Mouse (Mus musculus) Muller cell, postnatal 12 days (primary cell): Measurements from ENCODE around the gene Elf2.
"Not testable (repeated sequence)": the region's sequence is repeated elsewhere in the genome, so short reads cannot be mapped to it uniquely, and the experiment has no call there.

Experiments used
- DNase-seq: peaks from one replicate; pipeline ENCODE4 v3.0.0-alpha.2; 2015; ENCODE audit errors: inconsistent ontology term

The Elf2 gene

DNA sequence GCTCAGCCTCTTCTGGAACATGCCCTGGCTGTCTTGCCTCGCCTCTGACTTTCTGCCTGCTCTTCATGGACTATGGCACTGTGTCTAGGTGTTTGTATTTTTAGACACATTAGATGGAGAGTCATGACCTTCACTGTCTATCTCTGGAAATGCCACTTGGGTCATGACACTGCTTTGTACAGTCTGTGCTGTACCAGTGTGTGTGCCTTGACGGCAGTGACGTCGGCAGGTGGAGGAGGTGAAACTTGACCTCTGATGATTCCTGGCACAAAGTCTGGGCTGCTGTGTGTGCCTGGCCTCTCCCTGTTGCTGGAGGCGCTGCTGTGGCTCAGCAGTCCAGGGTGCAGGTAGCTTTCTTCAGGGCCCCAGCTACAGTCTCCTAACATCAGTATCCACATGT lies 107.0 kb downstream of the Elf2 start:
- no peak for DNase-seq

DNA sequence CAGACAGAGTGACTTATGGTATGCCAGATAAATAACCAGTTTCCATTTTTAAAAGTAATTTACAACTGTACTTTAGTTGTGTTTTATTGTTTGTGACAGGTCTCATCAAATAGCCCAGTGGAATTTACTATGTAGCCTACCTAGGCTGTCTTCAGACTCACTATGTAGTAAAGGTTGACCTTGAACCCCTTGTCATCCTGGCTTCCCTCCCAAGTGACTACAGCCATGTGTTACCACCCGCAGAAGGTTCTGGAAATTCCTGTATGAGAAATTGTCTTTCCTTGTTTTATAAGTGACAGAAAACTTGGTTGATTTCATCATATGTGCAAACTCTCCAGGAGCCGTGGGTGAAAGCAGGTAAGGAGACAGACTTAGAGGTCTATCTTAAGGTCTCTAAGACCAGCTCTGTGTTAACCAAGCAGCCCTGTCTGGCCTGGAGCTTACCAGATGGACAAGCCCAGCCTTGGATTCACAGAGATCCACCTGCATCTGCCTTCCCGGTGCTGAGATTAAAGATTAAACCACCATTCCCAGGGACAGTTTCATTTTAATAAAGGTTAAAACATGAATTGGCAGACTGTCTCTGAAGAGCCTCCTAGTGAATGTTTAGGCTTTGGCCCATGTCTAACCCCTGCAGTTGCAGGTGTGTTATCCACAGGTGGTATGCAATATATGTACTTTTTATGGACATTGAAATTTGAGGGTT lies 108.1 kb downstream of the Elf2 start:
- no peak for DNase-seq

DNA sequence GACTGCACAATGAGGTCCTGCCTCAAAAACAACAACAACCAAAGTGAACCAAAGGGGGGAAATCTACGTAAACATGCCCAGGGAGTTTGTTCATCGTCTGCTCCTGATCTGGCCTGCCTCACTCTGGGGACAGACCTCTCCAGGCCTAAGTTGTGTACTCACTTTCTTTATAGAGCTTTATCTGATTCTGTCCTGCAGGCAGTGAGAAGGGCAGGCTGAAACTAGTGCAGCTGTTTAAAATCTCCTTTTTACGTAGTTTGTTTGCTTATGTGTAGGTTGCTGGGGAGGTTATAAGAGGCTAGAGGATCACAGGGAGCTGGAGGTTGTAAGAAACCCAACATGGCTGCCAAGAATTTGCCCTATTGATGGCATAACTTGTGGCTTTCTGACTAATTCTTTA lies 109.0 kb downstream of the Elf2 start:
- no peak for DNase-seq

DNA sequence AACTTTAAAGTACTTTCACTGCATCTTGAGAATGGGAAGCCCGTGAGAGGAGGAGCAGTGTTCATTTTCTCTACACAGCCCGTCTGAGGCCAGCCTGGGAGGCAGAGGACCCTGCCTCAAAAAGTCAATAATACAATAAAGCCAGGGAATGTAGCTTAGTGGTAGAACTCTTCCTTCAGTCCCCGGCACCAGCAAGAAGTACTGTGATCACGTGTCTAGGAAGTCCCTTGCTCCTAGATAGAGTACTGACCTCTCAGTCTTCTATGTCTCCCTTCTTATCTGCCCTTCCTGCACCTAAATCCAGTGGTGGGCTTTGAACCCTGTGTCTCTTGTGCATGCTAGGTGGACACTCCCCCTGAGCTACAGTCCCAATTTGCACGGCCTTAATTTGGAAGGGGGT lies 109.6 kb downstream of the Elf2 start:
- DNase-seq: no peak

DNA sequence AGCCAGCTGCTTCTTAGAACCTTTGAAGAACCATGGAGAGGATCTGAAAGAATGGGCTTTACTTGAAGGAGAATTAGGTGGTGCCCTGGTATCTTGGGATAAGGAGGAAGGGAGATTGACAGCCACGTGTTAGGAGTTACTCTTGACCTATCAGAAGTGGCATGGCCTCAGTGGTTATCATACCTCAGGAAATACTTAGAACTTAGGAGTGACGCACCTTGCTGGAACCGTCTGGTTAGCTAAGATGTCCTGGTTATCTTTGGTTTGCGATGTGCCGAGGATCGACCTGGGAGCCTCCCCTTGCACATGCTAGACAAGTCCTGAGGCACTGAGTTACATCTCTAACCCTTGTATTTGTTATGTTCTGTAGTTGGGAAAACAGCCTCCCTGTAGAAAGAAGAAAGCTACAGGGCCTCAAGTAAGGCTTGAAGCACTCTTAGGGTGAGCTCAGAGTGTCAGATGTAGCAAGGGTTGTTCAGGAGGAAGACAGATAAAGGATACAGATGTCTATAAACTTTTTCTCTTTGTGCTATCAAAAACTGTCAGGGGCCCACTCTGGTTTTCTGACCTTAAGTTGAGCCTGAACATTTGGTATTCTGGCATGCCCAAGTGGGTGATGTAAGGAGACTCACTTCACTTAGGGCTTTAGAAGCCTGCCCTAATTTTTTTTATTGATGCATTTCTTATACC lies 110.2 kb downstream of the Elf2 start:
- DNase-seq: no peak

DNA sequence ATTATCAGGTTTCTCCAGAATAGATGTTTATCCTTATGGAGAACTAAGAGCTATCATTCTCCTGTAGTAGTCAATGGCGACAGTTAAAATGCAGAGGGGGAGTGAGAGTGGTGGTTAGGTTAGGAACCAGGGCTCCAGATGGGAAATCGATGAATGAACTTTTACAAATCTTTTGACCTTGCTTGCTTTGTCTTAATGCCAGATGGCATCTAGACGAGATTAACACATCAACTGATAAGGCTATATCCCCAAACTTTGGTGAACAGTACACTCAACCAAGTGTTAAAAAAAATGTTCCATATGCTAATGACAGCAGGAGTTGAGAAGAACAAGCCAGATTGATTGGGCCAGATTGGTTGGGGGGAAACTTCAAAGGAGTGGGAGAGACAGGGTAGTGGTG lies 111.2 kb downstream of the Elf2 start:
- no peak for DNase-seq

DNA sequence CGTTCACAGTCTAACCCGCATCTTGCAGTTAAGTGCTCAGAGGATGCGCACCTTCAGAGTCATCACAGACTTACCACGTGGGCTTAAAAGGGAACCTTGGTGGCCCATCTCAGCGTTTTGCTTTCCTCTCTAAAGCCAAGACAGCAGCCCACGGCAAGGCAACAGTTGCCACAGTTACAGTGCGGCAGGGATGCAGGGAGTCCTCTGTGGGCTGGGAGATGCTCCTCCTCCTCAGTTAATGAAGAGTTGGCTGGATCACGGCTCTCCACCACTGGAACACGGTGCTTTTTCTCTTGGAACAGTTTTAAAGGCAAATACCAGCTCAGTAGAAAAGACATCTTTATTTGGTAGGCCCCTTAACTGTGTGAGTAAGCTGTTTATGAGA lies 111.7 kb downstream of the Elf2 start:
- DNase-seq: no peak

DNA sequence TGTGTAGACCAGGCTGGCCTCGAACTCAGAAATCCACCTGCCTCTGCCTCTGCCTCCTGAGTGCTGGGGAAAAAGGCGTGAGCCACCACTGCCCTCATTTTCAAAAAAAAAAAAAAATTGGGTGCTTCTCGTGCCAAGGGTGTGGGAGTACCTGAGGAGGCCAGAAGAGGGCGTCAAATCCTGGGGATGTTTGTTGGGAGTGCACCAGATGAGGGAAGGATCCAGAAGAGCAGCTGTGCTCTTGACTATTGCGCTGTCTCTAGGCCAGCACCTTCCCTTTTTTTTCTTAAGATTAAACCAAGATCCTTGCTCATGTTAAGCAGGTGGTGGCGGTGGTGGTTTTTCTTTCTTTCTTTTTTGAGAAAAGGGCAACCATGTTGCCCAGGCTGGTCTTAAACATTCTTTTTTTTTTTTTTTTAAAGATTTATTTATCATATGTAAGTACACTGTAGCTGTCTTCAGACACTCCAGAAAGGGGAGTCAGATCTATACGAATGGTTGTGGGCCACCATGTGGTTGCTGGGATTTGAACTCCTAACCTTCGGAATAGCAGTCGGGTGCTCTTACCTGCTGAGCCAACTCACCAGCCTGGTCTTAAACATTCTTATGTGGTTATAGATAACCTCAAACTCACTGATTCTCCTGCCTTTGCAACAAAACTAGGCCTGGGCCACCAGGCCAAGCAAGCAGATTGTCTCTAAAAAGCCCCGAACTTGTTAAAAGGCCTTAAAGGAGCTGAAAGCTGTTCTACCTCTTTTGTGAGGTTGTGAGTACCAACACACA lies 112.2 kb downstream of the Elf2 start:
- no peak for DNase-seq

DNA sequence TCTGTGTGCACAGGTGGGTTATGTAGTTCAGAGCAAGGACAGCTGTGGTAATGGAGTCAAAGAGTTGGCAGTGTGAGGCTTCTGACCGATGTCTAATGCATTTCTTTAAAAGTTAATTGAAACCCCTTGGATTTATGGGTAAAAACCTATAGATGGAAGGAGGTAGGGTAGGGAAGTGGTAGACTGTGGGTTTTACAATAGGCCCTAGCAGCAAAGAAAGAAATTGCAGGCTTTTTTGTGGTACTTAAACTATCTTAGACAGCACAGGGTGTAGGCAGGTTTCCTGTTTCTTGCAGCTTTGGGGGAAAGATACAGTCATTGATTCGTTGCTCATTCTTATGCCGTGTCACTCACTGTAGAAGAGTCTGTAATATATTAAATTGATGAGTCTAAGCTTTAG lies 113.9 kb downstream of the Elf2 start:
- DNase-seq: no peak

DNA sequence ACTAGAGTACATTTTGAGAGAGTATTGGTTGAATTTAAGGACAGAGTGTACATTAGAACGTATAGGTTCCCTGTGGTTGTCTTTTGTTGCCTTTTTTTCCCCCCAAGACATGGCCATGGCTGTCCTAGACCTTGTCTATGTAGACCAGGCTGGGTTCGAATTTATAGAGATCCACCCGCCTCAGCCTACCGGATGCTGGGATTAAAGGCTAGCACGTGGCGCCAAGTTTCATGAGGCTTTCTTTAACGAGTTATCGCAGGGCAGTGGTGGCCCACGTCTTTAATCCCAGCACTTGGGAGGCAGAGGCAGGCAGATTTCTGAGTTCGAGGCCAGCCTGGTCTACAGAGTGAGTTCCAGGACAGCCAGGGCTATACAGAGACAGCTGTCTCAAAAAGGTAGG lies 114.5 kb downstream of the Elf2 start:
- no peak for DNase-seq

DNA sequence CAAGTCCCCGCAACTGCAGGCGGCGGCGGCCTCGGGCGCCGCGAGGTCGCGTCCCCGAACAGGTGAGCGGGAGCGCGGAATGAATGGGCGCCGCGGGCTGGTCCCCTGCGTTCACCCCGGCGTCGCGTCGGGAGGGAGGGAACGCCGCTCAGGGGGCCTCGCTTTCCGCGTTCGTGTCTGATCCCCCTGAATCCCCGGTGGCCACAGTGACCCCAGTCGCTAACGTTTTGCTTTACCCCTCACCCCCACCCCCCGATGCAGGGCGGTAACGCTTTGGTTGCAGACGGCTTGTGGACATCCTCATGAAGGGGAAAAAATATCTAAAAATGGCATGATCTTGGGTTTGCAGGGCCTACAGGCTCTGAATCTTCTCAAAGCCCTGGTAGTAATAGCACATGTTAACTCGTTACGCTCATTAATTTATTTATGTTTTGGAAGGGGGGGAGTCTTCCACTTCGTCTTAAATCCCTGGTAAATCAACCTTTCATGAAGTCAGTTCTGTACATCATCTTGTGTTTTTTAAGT lies 115.2 kb downstream of the Elf2 start:
- DNase-seq: no peak

DNA sequence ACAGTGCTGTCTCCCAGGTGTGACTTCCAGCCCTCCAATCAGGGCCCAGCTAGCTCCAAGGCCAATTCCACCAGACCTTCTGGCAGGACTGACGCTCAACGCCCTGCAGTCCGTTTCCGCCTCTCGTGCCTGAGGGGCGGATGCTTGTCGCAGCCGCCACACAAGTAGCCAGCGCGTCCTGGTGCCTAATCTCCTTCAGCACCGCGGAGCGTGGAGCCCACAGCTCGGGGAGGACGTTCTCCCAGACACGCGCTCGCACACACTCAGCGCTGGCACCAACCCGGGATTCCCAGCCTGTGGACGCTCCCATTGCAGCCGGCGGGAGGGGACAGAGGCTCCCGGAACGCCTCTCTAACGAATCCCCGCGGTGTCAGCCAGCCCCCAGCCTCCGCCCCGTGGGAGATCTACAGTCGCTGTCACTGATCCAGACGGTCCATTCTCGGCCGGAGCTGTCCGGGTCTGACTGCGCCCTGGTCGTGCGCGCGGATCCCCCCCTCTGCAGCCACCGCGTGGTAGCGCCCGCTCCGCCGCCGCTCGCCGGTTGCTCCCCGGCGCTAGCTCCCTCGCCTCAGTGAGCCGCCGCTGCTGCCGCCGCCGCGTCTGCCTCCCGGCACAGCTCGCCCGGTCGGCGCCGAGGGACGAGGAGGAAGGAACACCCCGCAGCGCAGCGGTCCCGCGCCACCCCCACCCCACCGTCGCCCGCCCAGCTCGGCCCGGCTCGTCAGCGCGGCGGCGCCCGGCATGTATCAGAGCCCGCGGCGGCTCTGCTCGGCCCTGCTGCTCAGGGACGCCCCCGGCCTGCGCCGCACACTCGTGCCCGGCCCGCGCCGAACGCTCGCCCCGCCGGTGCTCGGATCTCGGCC lies 115.9 kb downstream of the Elf2 start, which contains the start of gene Noct:
Gene Noct, plus strand, starts transcription at position 85 of the 863 bp plus-strand sequence.
- DNase-seq: peak; percentile 97

DNA sequence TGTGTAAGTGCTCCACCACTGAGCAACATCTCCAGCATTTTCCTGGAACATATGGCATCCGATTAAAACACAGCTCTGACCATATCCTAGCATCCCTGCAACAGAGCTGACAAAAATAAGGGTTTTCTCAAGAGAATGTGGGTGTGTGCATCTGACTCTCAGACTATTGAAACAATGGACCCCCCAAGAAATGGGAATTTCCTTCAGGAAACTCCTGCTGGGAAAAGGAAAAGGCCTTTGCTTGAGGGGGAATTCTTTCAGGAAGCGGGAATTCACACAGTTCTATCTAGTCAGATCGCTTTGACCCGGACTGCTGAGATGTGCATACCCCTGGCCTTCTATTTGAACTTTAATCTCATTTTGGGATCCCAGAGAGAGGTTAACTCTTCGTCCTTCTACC lies 116.9 kb downstream of the Elf2 start:
- no peak for DNase-seq

DNA sequence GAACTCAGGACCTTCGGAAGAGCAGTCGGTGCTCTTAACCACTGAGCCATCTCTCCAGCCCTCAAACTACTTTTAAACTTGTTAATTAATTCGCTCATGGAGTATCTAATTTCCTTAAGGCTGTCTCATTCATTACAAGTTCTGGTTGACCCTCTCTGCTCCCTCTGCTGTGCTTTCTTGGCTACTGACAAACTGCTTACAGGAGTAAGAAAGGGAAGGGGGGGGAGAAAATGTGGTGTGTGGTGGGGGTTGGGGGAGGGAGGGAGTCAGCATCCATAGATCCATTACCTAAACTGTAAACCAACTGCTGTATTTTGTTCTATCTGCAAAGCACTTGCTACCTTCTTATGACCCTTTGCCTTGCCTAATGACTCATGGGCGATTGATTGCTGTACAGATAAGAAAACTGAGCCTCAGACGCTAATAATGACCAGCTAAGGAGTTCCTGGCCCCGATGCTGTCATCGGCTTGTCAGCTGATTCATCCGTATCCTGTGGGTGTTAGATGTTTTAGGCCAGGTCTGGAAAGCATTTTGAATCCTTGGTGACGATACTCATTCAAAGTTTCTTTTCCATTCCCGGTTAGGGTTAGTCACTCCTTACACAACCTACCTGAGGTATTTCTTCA lies 117.5 kb downstream of the Elf2 start:
- DNase-seq: no peak

DNA sequence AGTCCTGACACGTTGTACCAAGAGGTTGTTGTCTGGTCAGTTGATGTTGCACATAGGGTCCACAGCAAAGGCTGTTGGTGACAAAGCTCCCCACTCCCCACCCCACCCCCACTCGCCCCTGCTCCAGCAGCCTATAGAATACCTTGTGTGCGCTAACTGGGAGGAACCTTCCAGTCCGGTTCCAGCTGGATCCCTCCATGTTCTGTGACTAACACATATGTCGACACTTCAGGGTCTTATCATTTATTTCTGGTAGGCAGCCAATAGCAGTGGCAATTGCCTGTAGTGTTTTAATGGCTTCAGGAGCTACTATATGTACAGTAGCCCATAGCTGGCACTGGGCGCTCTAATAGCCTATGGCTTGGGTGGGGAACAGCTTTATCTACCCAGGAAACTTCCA lies 118.2 kb downstream of the Elf2 start:
- DNase-seq: no peak

DNA sequence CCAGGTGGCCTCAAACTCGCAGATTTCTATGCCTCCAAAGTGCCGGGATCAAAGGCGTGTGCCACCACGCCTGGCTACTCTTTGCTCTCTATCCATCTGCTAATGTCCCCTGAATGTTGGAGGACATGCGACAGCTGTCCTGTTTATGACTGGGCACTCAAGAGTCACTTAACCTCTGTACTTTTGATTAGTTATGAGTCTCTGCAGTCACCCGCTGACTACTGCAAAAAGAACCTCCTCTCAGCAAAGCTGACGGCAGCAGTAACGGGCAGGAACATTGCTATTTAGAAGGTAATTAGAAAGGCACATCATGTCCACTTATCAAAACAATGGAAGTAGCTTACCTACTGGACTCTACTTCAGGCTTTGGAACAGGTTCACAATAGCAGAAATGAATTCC lies 118.6 kb downstream of the Elf2 start:
- no peak for DNase-seq

DNA sequence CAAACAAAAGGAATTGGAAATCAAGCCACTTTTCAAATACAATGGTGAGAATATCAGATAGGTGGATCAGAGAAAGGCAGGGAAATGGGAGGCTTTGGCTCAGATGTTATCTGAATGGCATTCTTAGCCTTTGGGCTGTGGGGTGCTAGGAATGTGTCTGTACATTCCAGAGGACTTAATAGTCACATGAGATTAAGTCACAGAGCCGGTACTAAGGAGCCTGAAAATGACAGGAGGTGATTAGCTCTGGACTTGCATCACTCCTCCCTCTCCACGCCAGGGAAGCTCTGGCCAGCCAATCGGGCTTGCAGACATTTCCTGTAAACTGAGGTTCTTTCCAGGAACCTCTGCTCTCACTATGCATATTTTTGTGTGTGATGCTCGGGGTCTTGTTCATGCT lies 119.6 kb downstream of the Elf2 start:
- peak; percentile 80 for DNase-seq

DNA sequence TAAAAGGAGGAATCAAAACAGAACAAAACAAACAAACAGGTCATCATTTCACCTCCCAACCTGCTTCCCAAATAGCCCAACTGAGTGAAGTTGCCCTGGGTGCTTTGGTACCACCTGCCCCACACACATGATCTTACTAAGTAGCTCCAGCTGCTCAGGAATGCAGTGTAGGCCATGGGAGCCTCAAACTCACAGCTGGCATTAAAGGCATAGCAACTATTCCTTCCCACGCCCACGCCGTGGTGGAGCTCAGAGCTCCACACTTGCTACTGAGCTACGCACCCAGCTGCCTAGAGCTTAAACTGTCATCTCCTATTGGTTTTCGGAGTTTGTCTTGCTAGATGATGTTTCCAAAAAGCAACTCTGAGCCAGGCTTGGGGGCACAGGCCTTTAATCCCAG lies 121.2 kb downstream of the Elf2 start:
- DNase-seq: no peak

DNA sequence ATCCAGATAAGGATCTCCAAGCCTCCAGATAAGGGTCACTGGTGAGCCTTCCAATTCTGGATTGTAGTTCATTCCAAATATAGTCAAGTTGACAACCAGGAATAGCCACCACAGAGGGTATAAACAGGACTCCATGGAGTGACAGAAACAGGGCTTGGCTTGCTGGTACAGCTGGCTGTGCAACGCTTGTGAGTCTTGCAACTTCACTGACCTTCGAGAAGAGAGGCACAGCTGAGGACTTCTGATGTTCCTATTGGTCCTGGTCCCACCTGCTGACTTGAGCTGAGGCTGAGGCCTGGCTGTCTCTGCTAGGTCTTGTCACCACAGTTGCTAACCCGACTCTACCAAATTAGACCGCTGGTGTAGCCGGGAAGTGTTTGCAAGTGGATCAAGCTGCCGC lies 122.1 kb downstream of the Elf2 start:
- not testable (repeated sequence) for DNase-seq

DNA sequence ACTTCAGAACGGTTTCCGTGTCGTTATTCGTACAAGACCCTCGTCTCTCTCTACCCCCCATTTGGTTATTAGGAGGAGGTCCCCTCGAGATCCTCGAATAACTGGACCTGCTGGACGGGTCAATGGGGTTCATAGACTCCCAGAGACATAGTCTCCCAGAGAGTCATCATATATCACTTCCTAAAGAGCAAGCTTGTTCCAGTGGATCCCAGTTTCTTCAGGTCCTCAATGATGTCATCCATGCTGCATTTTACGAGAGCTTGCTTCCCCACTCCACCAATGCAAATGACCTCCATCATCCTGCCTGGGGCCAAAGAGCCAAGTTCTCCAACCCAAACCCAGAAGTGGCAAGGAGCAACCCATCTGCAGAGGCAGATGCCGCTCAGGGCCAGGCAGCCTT lies 124.1 kb downstream of the Elf2 start:
- DNase-seq: not testable (repeated sequence)

DNA sequence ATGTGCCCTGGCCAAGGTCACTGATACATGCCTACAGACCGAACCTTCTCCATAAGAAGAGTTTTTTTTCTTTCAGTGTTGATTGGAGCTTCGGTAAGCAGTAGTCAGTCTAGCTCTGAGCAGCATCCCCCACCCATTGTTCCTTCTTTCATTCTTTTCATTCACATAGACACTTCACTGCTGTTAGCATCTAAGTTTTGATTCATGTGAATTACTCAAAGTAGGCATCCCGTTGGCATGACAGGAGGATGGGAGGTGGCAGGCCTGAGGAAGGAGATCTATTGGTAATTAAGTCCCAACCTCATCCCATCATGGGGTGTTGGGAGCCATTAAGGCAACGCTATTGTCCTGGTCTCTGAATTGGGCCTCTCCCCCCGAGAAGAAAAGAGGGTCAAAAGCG lies 124.8 kb downstream of the Elf2 start:
- no peak for DNase-seq
